Mouse (Mus musculus) midbrain, embryonic 10.5 days (tissue): ENCODE results near the gene Rcvrn. TPM values are rescaled to one million over a fixed set of nuclear protein-coding genes. Genes with fewer than 3 reads are reported as not detected.

ENCODE experiments used
- DNase-seq: peaks from one replicate; pipeline ENCODE4 v3.0.0-alpha.2; 2017; ENCODE audit warnings: low spot score
- H3K27ac ChIP-seq: fragments of 300-500 bp; sonication (generic); replicated peaks from 2 replicates; pipeline ENCODE4 v1.5.1; 2016; ENCODE audit warnings: mild to moderate bottlenecking
- H3K27me3 ChIP-seq: fragments of 300-500 bp; sonication (generic); 2 replicates; pipeline ENCODE4 v1.6.1; 2016; ENCODE audit warnings: low read depth, mild to moderate bottlenecking; ENCODE audit not compliant: poor library complexity, severe bottlenecking
- H3K36me3 ChIP-seq: fragments of 300-500 bp; sonication (generic); 2 replicates; pipeline ENCODE4 v1.6.1; 2016; ENCODE audit warnings: mild to moderate bottlenecking, moderate library complexity
- H3K4me1 ChIP-seq: fragments of 300-500 bp; sonication (generic); 2 replicates; pipeline ENCODE4 v1.6.1; 2016
- H3K4me3 ChIP-seq: fragments of 300-500 bp; sonication (generic); 2 replicates; pipeline ENCODE4 v1.5.1; 2016; ENCODE audit warnings: mild to moderate bottlenecking, moderate library complexity
- H3K9me3 ChIP-seq: fragments of 300-500 bp; sonication (generic); replicated peaks from 2 replicates; pipeline ENCODE4 v1.6.1; 2016; ENCODE audit warnings: mild to moderate bottlenecking
- WGBS: fragments of 180-500 bp; shearing (Covaris S2); methylation state at CpG from one replicate; pipeline ENCODE4 v1.1.7; 2016; 5-methylcytosine and 5-hydroxymethylcytosine counted together
- polyA plus RNA-seq: library from polyadenylated mRNA; unstranded; fragments of >200 nt; fragmentation: Nextera tagmentation; extraction: Ambion mirVana; gene quantifications from 2 replicates; pipeline ENCODE4 v1.2.1, GENCODE M21; 2016

The Rcvrn gene
- polyA plus RNA-seq, 1 experiment from 2014 or later = not detected

- Histone ChIP-seq H3K36me3 (no peaks in the 10 kb centered on the region), H3K4me1 (no peaks in the 10 kb centered on the region), H3K9me3 (no peaks in the 10 kb centered on the region), H3K27ac (no peak overlapping the region), H3K4me3 (no peak overlapping the region), H3K27me3 (no peaks in the 10 kb centered on the region)
- DNase-seq = no peak
- WGBS = 83% methylated on average over 6 of the region's 6 CpGs
These were observed 43.2 kb downstream of the Rcvrn start for GRCm38 (mm10) chr11:67738345-67738744.

GRCm38 (mm10) chr11:67738846-67739490 lies 43.8 kb downstream of the Rcvrn start:
- no peaks in the 10 kb centered on the region for H3K9me3 ChIP-seq
- H3K4me1 ChIP-seq = no peaks in the 10 kb centered on the region
- DNase-seq = no peak
- WGBS = 92% methylated on average over 5 of the region's 5 CpGs
- H3K36me3 ChIP-seq = no peaks in the 10 kb centered on the region
- no peak overlapping the region for H3K4me3 ChIP-seq
- H3K27me3 ChIP-seq = no peaks in the 10 kb centered on the region
- no peak overlapping the region for H3K27ac ChIP-seq

GRCm38 (mm10) chr11:67741569-67741968 lies 46.4 kb downstream of the Rcvrn start:
- Histone ChIP-seq H3K27ac (no peak overlapping the region), H3K9me3 (no peaks in the 10 kb centered on the region), H3K4me3 (no peak overlapping the region), H3K36me3 (no peaks in the 10 kb centered on the region), H3K27me3 (no peaks in the 10 kb centered on the region), H3K4me1 (no peaks in the 10 kb centered on the region)
- DNase-seq = no peak

Other genes starting within 250 kb of the Rcvrn start
- 2.9 and 3.4 TPM in 2 replicates for gene Gas7, start 239.9 kb upstream of the Rcvrn start, polyA plus RNA-seq
- gene Glp2r, start 75.8 kb downstream of the Rcvrn start, polyA plus RNA-seq = not detected in 2 replicates
- not detected in 2 replicates for gene Gsg1l2, start 79.3 kb downstream of the Rcvrn start, polyA plus RNA-seq
- gene Dhrs7c, start 102.9 kb downstream of the Rcvrn start, polyA plus RNA-seq = not detected in 2 replicates
- 0.62 and 1.3 TPM in 2 replicates for gene Usp43, start 226.8 kb downstream of the Rcvrn start, polyA plus RNA-seq